Mouse (Mus musculus): ENCODE measurements around the gene Fcgr3. TPM values are rescaled to one million over a fixed set of nuclear protein-coding genes. Genes with fewer than 3 reads are reported as not detected.

Gene Fcgr3
- polyA plus RNA-seq, 1 experiment from 2014 or later = 29.8 TPM

GRCm38 (mm10) chr1:171036550-171037324 lies 28.0 kb downstream of the Fcgr3 start:
- WGBS = 4% methylated on average over 22 of the region's 22 CpGs
- no peaks in the 10 kb centered on the region; the same call in none of the 2 replicates for H3K27me3 ChIP-seq (replicated peaks; ENCODE audit: control insufficient read depth, insufficient read depth, low read length)
- no peak overlapping the region for H3K27ac ChIP-seq (ENCODE audit: low read depth, low read length)
- H3K9ac ChIP-seq (ENCODE audit: low read depth, low read length) = no peak overlapping the region
- peak overlapping the region; percentile 56 for H3K4me3 ChIP-seq (ENCODE audit: low read depth, low read length)
- peak; percentile 70 for DNase-seq (ENCODE audit: low spot score)
- peak overlapping the region; percentile 87 for H3K4me2 ChIP-seq
- no peaks in the 10 kb centered on the region for H3K9me3 ChIP-seq (ENCODE audit: control insufficient read depth, low read length)
- peak; percentile 69 for ATAC-seq (replicated peaks; ENCODE audit: low FRiP score)
- no peaks in the 10 kb centered on the region for H3K36me3 ChIP-seq (ENCODE audit: control insufficient read depth, insufficient read depth, low read length)
- peaks cover 19% of the 10 kb centered on the region for H3K4me1 ChIP-seq (replicated peaks; ENCODE audit: control insufficient read depth, insufficient read depth, low read length)

GRCm38 (mm10) chr1:171035611-171036010 lies 29.1 kb downstream of the Fcgr3 start:
- Histone ChIP-seq H3K4me3 (ENCODE audit: low read depth, low read length) (peak overlapping the region; percentile 20), H3K27me3 (replicated peaks; ENCODE audit: control insufficient read depth, insufficient read depth, low read length) (peaks cover 6% of the 10 kb centered on the region)

GRCm38 (mm10) chr1:171034201-171034600 lies 30.5 kb downstream of the Fcgr3 start:
- peak overlapping the region; percentile 99 for H3K4me2 ChIP-seq
- ATAC-seq (replicated peaks; ENCODE audit: low FRiP score) (no peak), DNase-seq (ENCODE audit: low spot score) (no peak)
- no peaks in the 10 kb centered on the region for H3K36me3 ChIP-seq (ENCODE audit: control insufficient read depth, insufficient read depth, low read length)
- peaks cover 20% of the 10 kb centered on the region for H3K4me1 ChIP-seq (replicated peaks; ENCODE audit: control insufficient read depth, insufficient read depth, low read length)
- no peaks in the 10 kb centered on the region for H3K9me3 ChIP-seq (ENCODE audit: control insufficient read depth, low read length)
- H3K9ac ChIP-seq (ENCODE audit: low read depth, low read length) = peak overlapping the region; percentile 17; the same call in 1 of the 2 replicates
- peak overlapping the region; percentile 67 for H3K4me3 ChIP-seq (ENCODE audit: low read depth, low read length)
- 6% methylated on average over 11 of the region's 11 CpGs for WGBS
- H3K27ac ChIP-seq (ENCODE audit: low read depth, low read length) = no peak overlapping the region
- H3K27me3 ChIP-seq (replicated peaks; ENCODE audit: control insufficient read depth, insufficient read depth, low read length) = peaks cover 6% of the 10 kb centered on the region

More at GRCm38 (mm10) chr1:171035611-171036010, 29.1 kb downstream of the Fcgr3 start:
- WGBS = 52% methylated on average over 11 of the region's 11 CpGs
- H3K27ac ChIP-seq (ENCODE audit: low read depth, low read length) = no peak overlapping the region
- H3K4me1 ChIP-seq (replicated peaks; ENCODE audit: control insufficient read depth, insufficient read depth, low read length) = peaks cover 20% of the 10 kb centered on the region
- H3K9me3 ChIP-seq (ENCODE audit: control insufficient read depth, low read length) = no peaks in the 10 kb centered on the region
- peak overlapping the region; percentile 87 for H3K4me2 ChIP-seq
- no peak overlapping the region for H3K9ac ChIP-seq (ENCODE audit: low read depth, low read length)
- no peak for DNase-seq (ENCODE audit: low spot score)
- H3K36me3 ChIP-seq (ENCODE audit: control insufficient read depth, insufficient read depth, low read length) = no peaks in the 10 kb centered on the region
- no peak for ATAC-seq (replicated peaks; ENCODE audit: low FRiP score)

GRCm38 (mm10) chr1:171033756-171034155 lies 31.0 kb downstream of the Fcgr3 start:
- peaks cover 6% of the 10 kb centered on the region for H3K27me3 ChIP-seq (replicated peaks; ENCODE audit: control insufficient read depth, insufficient read depth, low read length)
- WGBS = 0% methylated on average over 20 of the region's 20 CpGs

GRCm38 (mm10) chr1:171033196-171033595 lies 31.5 kb downstream of the Fcgr3 start:
- peak overlapping the region; percentile 99 for H3K4me2 ChIP-seq
- ATAC-seq (replicated peaks; ENCODE audit: low FRiP score) = no peak
- peak overlapping the region; percentile 39 for H3K9ac ChIP-seq (ENCODE audit: low read depth, low read length)
- WGBS = under 1% methylated on average over 16 of the region's 16 CpGs
- H3K27ac ChIP-seq (ENCODE audit: low read depth, low read length) = no peak overlapping the region
- peak; percentile 59 for DNase-seq (ENCODE audit: low spot score)
- no peaks in the 10 kb centered on the region for H3K9me3 ChIP-seq (ENCODE audit: control insufficient read depth, low read length)
- peak overlapping the region; percentile 67 for H3K4me3 ChIP-seq (ENCODE audit: low read depth, low read length)
- H3K27me3 ChIP-seq (replicated peaks; ENCODE audit: control insufficient read depth, insufficient read depth, low read length) = peaks cover 6% of the 10 kb centered on the region
- no peaks in the 10 kb centered on the region for H3K36me3 ChIP-seq (ENCODE audit: control insufficient read depth, insufficient read depth, low read length)
- peaks cover 20% of the 10 kb centered on the region for H3K4me1 ChIP-seq (replicated peaks; ENCODE audit: control insufficient read depth, insufficient read depth, low read length)

More at GRCm38 (mm10) chr1:171033756-171034155, 31.0 kb downstream of the Fcgr3 start:
- DNase-seq (ENCODE audit: low spot score) (peak; percentile 90), ATAC-seq (replicated peaks; ENCODE audit: low FRiP score) (peak; percentile 77)
- Histone ChIP-seq H3K4me2 (peak overlapping the region; percentile 99), H3K4me3 (ENCODE audit: low read depth, low read length) (peak overlapping the region; percentile 67), H3K9ac (ENCODE audit: low read depth, low read length) (peak overlapping the region; percentile 39), H3K9me3 (ENCODE audit: control insufficient read depth, low read length) (no peaks in the 10 kb centered on the region), H3K36me3 (ENCODE audit: control insufficient read depth, insufficient read depth, low read length) (no peaks in the 10 kb centered on the region), H3K27ac (ENCODE audit: low read depth, low read length) (no peak overlapping the region), H3K4me1 (replicated peaks; ENCODE audit: control insufficient read depth, insufficient read depth, low read length) (peaks cover 20% of the 10 kb centered on the region)

- Histone ChIP-seq H3K27me3 (replicated peaks; ENCODE audit: control insufficient read depth, insufficient read depth, low read length) (peaks cover 6% of the 10 kb centered on the region), H3K4me1 (replicated peaks; ENCODE audit: control insufficient read depth, insufficient read depth, low read length) (peaks cover 20% of the 10 kb centered on the region), H3K9ac (ENCODE audit: low read depth, low read length) (peak overlapping the region; percentile 39), H3K36me3 (ENCODE audit: control insufficient read depth, insufficient read depth, low read length) (no peaks in the 10 kb centered on the region), H3K27ac (ENCODE audit: low read depth, low read length) (no peak overlapping the region), H3K9me3 (ENCODE audit: control insufficient read depth, low read length) (no peaks in the 10 kb centered on the region), H3K4me3 (ENCODE audit: low read depth, low read length) (peak overlapping the region; percentile 67), H3K4me2 (peak overlapping the region; percentile 99)
- DNase-seq (ENCODE audit: low spot score) = no peak
- WGBS = 9% methylated on average over 10 of the region's 10 CpGs
- no peak for ATAC-seq (replicated peaks; ENCODE audit: low FRiP score)
Observed at GRCm38 (mm10) chr1:171032691-171033090, 32.0 kb downstream of the Fcgr3 start.

GRCm38 (mm10) chr1:171031752-171032151 lies 33.0 kb downstream of the Fcgr3 start:
- H3K27me3 ChIP-seq (replicated peaks; ENCODE audit: control insufficient read depth, insufficient read depth, low read length) = peaks cover 6% of the 10 kb centered on the region
- H3K4me1 ChIP-seq (replicated peaks; ENCODE audit: control insufficient read depth, insufficient read depth, low read length) = peaks cover 20% of the 10 kb centered on the region
- no peak overlapping the region for H3K9ac ChIP-seq (ENCODE audit: low read depth, low read length)
- H3K4me3 ChIP-seq (ENCODE audit: low read depth, low read length) = no peak overlapping the region
- H3K27ac ChIP-seq (ENCODE audit: low read depth, low read length) = no peak overlapping the region
- no peaks in the 10 kb centered on the region for H3K9me3 ChIP-seq (ENCODE audit: control insufficient read depth, low read length)
- peak; percentile 61 for ATAC-seq (replicated peaks; ENCODE audit: low FRiP score)
- no peak for DNase-seq (ENCODE audit: low spot score)
- no peaks in the 10 kb centered on the region for H3K36me3 ChIP-seq (ENCODE audit: control insufficient read depth, insufficient read depth, low read length)
- WGBS = 49% methylated on average over 3 of the region's 3 CpGs
- H3K4me2 ChIP-seq = peak overlapping the region; percentile 12; the same call in 1 of the 2 replicates

- no peak for ATAC-seq (replicated peaks; ENCODE audit: low FRiP score)
- WGBS = 63% methylated on average over 7 of the region's 7 CpGs
- no peaks in the 10 kb centered on the region for H3K9me3 ChIP-seq (ENCODE audit: control insufficient read depth, low read length)
- H3K4me1 ChIP-seq (replicated peaks; ENCODE audit: control insufficient read depth, insufficient read depth, low read length) = no peaks in the 10 kb centered on the region; the same call in 1 of the 2 replicates
- H3K9ac ChIP-seq (ENCODE audit: low read depth, low read length) = no peak overlapping the region
- no peak overlapping the region for H3K27ac ChIP-seq (ENCODE audit: low read depth, low read length)
- H3K36me3 ChIP-seq (ENCODE audit: control insufficient read depth, insufficient read depth, low read length) = no peaks in the 10 kb centered on the region
- H3K4me2 ChIP-seq = no peak overlapping the region
- no peak overlapping the region for H3K4me3 ChIP-seq (ENCODE audit: low read depth, low read length)
- no peak for DNase-seq (ENCODE audit: low spot score)
- H3K27me3 ChIP-seq (replicated peaks; ENCODE audit: control insufficient read depth, insufficient read depth, low read length) = no peaks in the 10 kb centered on the region
Observed at GRCm38 (mm10) chr1:171019311-171019950, 45.3 kb downstream of the Fcgr3 start.

All from liver, embryonic 11.5 days (tissue).